Mouse (Mus musculus) lung, adult 2 months (tissue): Measurements from ENCODE around the gene Selp.

Experiments
- CTCF ChIP-seq: fragments of 200-500 bp; IDR thresholded peaks from 2 replicates; pipeline ENCODE4 v1.5.1; 2011; ENCODE audit warnings: mild to moderate bottlenecking, low read length, control low read depth; ENCODE audit not compliant: insufficient read depth
- POLR2A ChIP-seq: fragments of 200-500 bp; IDR thresholded peaks from 2 replicates; pipeline ENCODE4 v1.6.1; 2011; ENCODE audit warnings: low read depth, mild to moderate bottlenecking, control low read depth, low read length, borderline replicate concordance; ENCODE audit errors: extremely low read depth

GRCm38 (mm10) chr1:164117869-164118268 lies 2.8 kb downstream of the Selp start:
- TF ChIP-seq CTCF, result no peak
- TF ChIP-seq POLR2A, result no peak
